Mouse (Mus musculus) gastrocnemius, adult 18-20 months (tissue): ENCODE data around the gene Gm1673. TPM values are rescaled to one million over a fixed set of nuclear protein-coding genes. Genes with fewer than 3 reads are reported as not detected.

Experiments
- DNase-seq: peaks from one replicate; pipeline ENCODE4 v3.0.0; 2021; ENCODE audit warnings: low spot score
- total RNA-seq, 2 experiments: library from RNA; stranded (reverse); gene quantifications; 2 replicates each; pipeline ENCODE4 v1.2.3; 2021

The Gm1673 gene
- total RNA-seq, 2 experiments from 2014 or later: not detected

GRCm38 (mm10) chr5:33997051-33997741, 14.0 kb downstream of the Gm1673 start:
- DNase-seq: no peak

GRCm38 (mm10) chr5:33997829-33998504, 14.7 kb downstream of the Gm1673 start:
- DNase-seq: no peak

- no peak for DNase-seq
Measured at GRCm38 (mm10) chr5:33998505-33998877, 15.3 kb downstream of the Gm1673 start.

GRCm38 (mm10) chr5:33999466-34000090, 16.3 kb downstream of the Gm1673 start:
- DNase-seq: no peak

- DNase-seq: no peak
Measured at GRCm38 (mm10) chr5:34000809-34001208, 17.6 kb downstream of the Gm1673 start.

GRCm38 (mm10) chr5:34001401-34001800, 18.2 kb downstream of the Gm1673 start:
- DNase-seq: no peak

GRCm38 (mm10) chr5:34002636-34003035, 19.4 kb downstream of the Gm1673 start:
- no peak for DNase-seq

- DNase-seq: no peak
Measured at GRCm38 (mm10) chr5:34004618-34005017, 21.4 kb downstream of the Gm1673 start.

- DNase-seq: no peak
Measured at GRCm38 (mm10) chr5:34006832-34007231, 23.6 kb downstream of the Gm1673 start.

- no peak for DNase-seq
Measured at GRCm38 (mm10) chr5:34007392-34007941, 24.2 kb downstream of the Gm1673 start.

- DNase-seq: no peak
Measured at GRCm38 (mm10) chr5:34014652-34015051, 31.4 kb downstream of the Gm1673 start.

- DNase-seq: no peak
Measured at GRCm38 (mm10) chr5:34018968-34019367, 35.7 kb downstream of the Gm1673 start.

- DNase-seq: no peak
Measured at GRCm38 (mm10) chr5:34030101-34030500, 46.9 kb downstream of the Gm1673 start.

GRCm38 (mm10) chr5:34031022-34031421, 47.8 kb downstream of the Gm1673 start:
- no peak for DNase-seq

GRCm38 (mm10) chr5:34032520-34032919, 49.3 kb downstream of the Gm1673 start:
- DNase-seq: no peak

Other genes starting within 250 kb of the Gm1673 start
- gene Letm1, start 200.6 kb upstream of the Gm1673 start, total RNA-seq: 10 to 100 TPM; 71.4 to 74.5 TPM
- gene Nsd2, start 162.7 kb upstream of the Gm1673 start, total RNA-seq: 10 to 100 TPM in 1 of 2 experiments, 1 to 10 TPM in 1; 8.4 to 11.2 TPM
- gene Nelfa, start 47.0 kb upstream of the Gm1673 start, total RNA-seq: 1 to 10 TPM; 6.7 to 7.1 TPM
- under 1 TPM; 0.18 to 0.26 TPM for gene Nat8l, start 12.6 kb downstream of the Gm1673 start, total RNA-seq
- gene Poln, start 186.0 kb downstream of the Gm1673 start, total RNA-seq: under 1 TPM; 0.68 to 0.78 TPM
- gene Haus3, start 186.1 kb downstream of the Gm1673 start, total RNA-seq: 1 to 10 TPM; 2.7 to 2.8 TPM
- gene Mxd4, start 204.3 kb downstream of the Gm1673 start, total RNA-seq: 10 to 100 TPM; 24.5 to 25.4 TPM